Mouse (Mus musculus) naive thymus-derived CD4-positive, alpha-beta T cell, adult 2 months (primary cell): ENCODE results near the gene Plch2.
A peak's percentile ranks its signal among the peaks of the same experiment; 100 is the strongest.

ENCODE experiments used
- DNase-seq: peaks from one replicate; pipeline ENCODE4 v3.0.0-alpha.2; 2011; ENCODE audit warnings: low read depth

The Plch2 gene

DNA sequence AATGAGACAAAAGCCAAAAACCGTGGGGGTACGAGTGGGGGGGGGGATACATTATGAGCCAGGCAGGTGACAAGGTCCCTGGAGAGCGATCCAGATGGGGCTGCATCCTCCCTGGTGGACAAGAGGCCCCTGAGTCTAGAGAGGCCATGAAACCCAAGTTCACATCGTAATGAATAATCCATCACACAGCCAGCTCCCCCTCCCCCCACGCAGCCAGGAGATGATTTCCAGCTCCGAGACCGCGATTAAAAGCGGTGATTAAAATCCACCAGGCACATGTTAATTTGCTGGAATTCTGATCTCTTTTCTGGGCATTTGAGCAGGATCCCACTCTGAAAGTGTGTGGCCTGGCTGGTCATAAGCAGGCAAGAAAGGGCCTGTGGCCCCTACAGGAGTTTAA, 35.8 kb downstream of the Plch2 start:
- no peak for DNase-seq

- DNase-seq: no peak
Measured at GRCm38 (mm10) chr4:155020141-155020540, 36.4 kb downstream of the Plch2 start.

DNA sequence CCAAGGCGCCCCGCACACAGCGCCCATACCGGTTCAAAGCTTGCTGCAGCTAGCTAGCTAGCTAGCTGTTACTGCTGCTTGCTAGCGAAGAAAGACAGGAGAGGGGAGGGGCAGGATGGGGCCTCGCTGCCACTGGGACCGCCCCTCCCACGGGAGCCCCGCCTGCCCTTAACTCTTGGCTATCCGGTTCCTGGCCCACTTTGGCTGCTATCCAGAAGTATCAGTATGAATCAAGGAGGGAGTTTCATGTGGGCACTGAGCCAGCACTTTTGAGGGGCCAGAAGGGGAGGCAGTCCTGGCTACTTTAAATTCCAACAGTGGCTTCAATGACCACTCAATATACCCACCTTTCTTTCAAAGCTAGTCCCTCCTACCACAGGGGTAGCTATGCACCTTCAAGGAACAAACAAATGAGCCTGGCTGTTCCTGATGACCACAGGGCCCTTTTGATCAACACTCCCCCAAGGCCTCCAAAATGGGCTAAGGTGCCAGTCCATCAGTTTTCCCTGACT, 37.2 kb downstream of the Plch2 start:
- DNase-seq: peak; percentile 45

GRCm38 (mm10) chr4:155018601-155019335, 37.8 kb downstream of the Plch2 start:
- DNase-seq: peak; percentile 30

- no peak for DNase-seq
Measured at GRCm38 (mm10) chr4:155018066-155018465, 38.5 kb downstream of the Plch2 start.

DNA sequence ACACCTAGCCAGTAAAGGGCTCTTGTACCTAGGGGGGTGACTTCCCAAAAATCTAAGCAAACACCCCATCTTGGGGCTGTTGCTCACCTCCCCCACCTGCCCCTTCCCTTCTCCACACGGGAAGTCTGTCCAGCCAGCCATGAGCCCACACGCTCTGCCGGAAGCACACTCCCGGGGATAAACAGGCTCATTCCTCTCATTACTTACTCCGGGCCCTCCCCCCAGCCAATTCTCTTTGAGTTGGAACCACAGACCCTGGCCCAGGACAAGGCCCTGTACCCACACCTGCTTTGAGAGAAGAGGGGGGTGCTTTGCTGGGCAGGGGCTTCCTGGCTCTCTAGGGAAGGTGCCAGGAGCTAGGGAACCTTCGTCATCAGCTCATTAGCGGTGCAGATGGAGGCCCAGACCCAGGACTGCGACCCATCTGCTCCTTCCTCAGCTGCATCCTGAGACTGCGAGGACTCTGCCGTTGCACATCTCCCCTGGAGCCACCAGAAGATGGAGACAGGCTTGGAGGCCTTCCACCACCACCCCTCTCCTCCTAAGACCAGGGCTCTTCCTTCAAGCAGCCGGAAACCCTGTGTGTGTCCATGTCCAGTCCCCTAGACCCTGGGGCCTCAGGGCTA, 39.2 kb downstream of the Plch2 start:
- no peak for DNase-seq

DNA sequence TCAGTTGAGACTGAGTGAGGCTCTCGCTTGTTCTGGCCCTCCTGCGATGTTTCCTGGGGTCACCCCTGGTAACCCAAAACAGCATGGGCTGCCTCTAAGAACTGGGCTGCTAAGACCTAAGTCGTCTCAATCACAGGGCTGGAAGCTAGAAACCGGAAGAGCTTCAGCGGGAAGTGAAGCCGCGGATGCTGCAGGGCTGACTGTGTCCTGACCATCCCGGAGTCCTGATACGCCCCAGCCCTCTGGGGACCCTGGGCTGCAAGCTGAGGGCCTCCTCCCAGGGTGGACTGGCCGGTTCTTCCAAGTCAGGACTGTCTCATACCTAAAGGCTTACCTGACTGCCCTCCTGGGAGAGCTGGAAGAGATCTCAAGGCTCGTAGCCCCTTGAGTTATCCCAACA, 39.8 kb downstream of the Plch2 start:
- DNase-seq: no peak

GRCm38 (mm10) chr4:155015550-155015949, 41.0 kb downstream of the Plch2 start:
- DNase-seq: no peak

GRCm38 (mm10) chr4:155014791-155015190, 41.8 kb downstream of the Plch2 start:
- no peak for DNase-seq

- DNase-seq: no peak
Measured at GRCm38 (mm10) chr4:155014244-155014643, 42.3 kb downstream of the Plch2 start.

DNA sequence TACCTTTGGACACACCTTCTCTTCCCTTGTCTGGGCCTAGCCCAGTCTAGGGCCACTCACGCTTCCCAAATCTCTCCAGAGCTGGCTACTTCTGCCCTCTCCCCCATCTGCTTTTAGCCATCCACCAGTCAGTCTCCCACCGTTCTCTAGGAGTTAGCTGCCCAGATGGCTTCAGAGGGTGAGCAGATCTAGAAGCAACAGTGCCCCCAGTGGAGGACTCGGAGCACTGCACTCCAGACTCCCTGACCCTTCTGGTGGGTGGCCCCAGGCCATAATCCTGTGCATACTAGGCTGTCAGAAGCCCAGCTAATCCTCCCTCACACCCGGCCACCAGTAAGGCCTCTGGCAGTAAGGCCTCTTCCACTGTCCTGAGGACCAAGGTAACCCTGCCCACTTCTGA, 43.8 kb downstream of the Plch2 start:
- peak; percentile 81 for DNase-seq

GRCm38 (mm10) chr4:155012115-155012514, 44.5 kb downstream of the Plch2 start:
- no peak for DNase-seq

DNA sequence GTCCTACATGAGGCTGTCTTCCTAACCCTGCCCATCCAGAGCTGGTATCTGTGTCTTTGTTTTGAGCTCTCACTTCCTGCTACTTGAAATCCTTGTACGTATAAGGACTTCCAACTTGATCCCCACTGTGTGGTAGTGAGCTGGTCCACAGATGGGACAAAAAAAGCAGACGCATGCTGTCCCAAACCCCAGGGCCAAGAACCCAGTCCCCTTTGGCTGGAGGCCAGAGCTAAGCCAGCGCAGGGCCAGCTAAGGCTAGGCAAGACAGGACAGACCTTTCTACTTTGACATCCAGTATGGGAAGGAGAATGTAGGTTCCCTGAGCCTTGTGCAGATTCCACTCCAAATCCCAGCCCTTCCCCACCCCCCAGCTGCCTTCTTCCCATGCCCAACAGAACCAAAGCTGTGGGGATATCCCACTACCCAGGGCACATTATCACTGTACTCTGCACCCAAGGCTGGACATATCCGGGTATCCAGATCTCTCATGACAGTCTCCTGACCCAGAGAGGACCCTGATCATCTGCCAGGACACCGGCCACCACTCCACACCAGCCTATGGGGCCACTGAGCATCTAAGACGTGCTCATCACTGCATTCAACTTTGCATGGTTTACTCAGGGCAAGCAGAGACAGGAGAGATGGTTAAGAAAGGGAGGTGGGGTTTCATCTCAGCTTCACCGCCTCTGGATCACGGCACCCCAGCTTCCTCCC, 45.1 kb downstream of the Plch2 start:
- no peak for DNase-seq

GRCm38 (mm10) chr4:155010870-155011269, 45.7 kb downstream of the Plch2 start:
- no peak for DNase-seq

GRCm38 (mm10) chr4:155009216-155009615, 47.4 kb downstream of the Plch2 start:
- DNase-seq: no peak

DNA sequence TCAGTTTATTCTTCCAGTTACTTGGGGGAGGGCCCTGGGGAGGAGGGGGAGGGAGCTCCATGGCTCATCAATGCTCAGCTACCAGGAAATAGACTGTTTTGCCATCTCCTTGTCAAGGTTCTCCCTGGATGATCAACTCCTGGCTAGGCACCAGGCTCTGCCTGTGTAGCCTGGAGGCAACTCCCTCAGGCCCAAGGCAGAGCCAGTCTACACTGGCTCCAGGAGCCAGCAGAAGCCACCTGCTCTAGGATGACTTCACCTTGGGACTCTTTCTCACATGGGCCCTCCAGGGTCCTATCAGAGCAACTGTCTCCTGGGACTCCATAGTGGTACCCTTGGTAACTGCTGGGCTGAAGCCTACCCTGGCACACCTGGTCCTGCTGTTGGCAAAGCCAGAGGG, 48.5 kb downstream of the Plch2 start:
- no peak for DNase-seq

- DNase-seq: no peak
Measured at GRCm38 (mm10) chr4:155007641-155008040, 48.9 kb downstream of the Plch2 start.

DNA sequence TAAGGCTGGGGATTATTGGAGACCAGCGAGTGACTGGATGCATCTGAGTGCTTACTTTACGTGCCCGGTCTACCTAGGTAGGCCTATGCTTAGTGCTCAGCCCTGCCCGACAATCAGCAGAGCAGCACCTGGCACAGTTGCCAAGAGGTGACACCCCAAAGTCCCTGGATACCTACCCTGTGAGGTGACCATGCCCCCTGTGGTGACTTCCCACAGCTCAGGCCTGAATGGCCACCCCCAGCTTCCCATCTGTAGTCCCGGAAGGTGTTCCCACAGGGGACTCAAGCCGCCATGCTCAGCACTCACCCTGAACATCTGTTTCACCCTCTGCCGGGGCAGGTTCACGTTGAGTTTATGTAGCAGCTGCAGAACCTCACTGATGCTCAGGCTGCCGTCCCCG, 50.3 kb downstream of the Plch2 start:
- no peak for DNase-seq

DNA sequence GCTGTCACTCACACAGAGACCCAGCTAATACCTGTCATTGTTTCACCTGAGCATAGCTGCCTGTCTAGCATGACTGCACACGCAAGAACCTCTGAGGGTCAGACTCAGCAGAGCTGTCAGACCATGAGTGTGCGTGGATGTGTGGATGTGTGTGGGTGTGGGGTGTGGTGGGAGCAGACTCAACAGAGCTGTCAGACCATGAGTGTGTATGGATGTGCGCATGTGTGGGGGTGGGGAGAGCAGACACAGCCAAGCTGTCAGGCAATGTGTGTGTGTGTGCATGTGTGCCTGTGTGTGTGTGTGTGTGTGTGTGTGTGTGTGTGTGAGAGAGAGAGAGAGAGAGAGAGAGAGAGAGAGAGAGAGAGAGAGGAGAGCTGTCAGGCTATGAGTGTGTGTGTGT, 51.3 kb downstream of the Plch2 start:
- no peak for DNase-seq

DNA sequence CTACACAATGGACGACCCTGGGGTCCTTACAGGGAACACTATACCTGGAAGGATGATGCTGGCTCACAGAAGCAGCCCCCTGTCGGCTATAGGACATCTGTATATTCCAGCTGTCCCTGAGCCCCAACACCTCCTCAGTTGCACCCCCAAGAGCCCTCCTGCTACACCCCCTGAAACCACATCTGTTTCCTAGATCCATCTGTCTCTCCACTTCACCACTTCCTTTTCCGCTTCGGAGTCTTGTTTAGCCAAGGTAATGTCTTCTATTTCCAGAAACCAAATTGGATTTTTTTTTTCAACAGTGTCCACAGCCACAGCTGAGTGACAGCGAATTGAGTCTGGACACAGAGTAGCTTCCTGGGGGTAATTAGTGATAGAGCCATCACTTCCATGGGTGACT, 57.2 kb downstream of the Plch2 start:
- DNase-seq: no peak

- DNase-seq: no peak
Measured at GRCm38 (mm10) chr4:154996572-154997154, 59.9 kb downstream of the Plch2 start.

GRCm38 (mm10) chr4:154994876-154995275, 61.7 kb downstream of the Plch2 start:
- no peak for DNase-seq

DNA sequence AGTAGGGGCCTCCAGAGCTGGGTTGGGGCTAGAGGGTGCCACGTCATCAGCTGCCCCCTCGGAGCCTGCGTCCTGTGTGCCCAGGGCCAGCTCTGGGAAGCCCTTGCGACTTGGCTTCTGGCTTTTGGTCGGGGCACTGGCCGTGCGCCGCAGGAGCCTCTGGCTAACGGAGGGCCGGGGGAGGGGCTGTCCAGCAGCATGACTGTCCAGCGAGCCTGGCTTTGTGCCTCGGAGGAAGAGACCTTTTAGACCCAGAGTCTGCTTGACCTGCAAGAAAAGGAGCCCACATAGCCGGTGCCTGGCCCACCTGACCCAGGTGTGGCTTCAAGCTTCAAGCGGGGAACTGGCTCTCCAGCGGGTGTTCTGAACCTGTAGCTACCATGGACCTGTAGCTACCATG, 69.8 kb downstream of the Plch2 start:
- DNase-seq: no peak
